Mouse (Mus musculus) Muller cell, postnatal 12 days (primary cell): ENCODE measurements around the gene Dusp7.
A peak's percentile ranks its signal among the peaks of the same experiment; 100 is the strongest.

ENCODE experiments used
- DNase-seq: peaks from one replicate; pipeline ENCODE4 v3.0.0-alpha.2; 2015; ENCODE audit errors: inconsistent ontology term

The Dusp7 gene

DNA sequence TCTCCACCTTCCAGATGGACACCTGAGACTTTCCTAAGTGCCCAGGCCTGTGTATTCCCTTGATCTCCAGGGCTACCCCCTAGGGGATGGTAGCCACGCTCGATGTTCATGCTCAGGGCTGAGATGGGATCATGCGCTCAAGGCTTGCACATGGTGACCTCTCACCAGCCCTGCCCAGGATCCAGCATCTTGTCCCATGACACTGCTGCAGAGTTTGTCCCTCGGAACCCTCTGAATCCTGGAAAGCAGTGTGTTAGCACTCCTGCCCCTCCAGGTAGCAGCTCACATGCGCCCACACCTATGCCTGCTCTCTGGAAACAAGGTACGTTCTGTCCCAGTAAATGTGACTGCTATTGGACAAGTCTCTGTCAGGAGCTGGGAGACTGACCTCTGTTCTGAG is 13.6 kb upstream of the Dusp7 start:
- DNase-seq, result no peak

DNA sequence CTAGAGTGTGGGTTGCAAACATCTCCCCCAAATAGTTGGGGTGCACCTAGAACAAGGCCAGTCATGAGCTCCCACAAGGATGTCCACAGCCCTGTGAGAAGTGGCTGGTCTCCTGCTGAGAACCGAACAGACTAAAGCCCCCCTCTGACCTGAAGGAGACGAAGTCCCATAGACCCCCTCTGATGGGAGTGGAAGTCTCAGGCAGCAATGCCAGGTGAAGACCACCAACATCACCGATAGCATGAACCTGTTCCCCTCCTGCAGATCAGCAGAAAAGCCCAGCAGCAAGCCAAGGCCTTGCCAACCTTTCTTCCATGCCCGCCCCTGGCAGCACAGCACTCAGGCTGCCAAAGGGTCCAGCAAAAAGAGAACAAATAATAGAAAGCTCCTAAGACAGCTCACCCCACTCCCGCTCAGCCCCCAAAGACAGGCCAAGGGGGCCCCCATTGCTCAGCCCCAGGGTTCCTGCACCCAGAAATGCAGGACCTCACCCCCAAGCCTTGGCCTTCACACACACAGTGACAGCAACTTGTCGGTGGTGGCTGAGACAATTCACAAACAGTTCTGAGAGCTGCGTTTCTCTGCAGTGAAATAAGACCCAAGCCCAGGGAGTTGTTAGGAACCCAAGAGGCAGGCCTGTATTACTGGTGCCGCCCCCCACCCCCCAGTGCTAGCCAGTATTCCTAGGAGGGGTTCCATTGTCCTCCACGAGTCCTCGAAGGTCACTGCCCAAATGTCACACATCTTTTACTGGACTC is 13.0 kb upstream of the Dusp7 start:
- no peak for DNase-seq

GRCm38 (mm10) chr9:106355975-106356286 is 12.5 kb upstream of the Dusp7 start:
- DNase-seq, result no peak

GRCm38 (mm10) chr9:106356323-106356844 is 12.0 kb upstream of the Dusp7 start:
- DNase-seq, result no peak

DNA sequence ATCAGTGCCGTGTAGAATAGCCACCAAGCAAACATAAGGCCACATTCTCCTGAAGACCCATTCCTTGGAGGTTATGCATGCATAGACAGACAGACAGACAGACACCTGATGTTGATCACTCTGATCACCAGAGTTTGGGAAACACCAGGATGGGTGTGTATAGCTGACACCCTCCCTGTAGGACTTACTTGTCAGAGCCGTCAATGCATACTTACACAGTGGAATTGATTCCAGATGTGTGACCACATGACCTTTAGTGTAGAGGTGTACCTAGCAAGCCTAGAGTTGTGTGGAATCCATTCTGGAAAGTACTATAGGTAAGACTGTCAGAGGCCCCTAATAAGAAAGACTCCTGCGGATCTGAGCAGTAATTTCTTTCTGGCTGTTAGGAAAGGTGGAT is 11.3 kb upstream of the Dusp7 start:
- no peak for DNase-seq

DNA sequence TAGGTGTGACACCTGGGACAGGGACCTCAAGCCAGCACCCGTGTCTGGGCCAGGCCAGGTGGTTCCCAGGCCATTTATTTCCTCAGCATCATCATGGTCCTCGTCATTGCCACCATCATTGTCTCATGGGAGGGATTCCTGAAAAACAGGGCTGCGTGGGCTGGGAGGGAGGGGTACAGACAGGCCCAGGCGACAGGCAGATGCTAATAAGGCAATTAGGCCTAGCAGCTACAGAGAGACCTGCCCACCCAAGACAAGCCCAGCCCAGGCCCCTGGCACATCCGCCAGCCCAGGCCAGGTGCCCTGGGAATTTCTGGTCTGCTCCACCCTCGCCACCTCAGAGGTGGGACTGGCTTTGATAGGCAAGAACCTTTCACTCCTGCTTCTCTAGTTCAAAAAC is 9.1 kb upstream of the Dusp7 start:
- no peak for DNase-seq

DNA sequence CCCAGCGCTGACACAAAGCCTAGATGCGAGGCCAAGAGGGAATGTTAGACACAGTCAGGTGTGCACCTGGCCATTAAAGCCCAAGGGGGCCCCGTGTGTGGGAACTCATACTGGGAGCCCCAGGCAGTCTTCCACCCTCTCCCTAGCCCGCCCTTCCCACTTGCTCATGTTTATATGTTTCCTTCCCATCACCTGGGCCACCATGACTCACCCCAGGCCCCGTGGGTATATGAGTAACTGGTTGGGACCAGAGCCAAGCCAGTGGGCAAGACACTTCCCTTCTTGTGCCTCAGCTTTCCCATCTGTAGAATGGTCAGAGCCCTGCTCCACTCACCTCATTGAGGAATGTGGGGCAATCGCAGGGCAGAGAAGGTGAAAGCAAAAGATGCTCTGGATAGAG is 7.3 kb upstream of the Dusp7 start:
- DNase-seq, result peak; percentile 50

DNA sequence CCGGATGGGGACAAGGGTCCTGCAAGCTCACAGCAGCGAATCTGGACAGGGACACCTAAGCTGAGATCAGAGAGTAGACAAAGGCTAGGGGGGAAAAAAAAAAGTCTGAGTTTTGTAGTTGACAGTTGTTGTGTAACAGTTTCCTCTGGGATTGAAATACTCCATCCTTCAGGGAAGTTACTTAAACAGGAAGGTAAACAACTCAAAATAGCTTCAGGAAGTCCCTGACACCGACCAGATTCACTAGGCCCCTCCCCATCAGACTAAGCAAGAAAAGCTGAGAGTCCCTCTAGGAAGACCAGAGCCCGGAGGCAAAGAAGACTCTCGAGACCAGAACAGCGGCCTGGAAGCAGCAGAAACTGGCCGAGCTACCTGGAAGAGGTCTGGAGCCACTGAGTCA is 3.1 kb upstream of the Dusp7 start:
- no peak for DNase-seq

- DNase-seq, result no peak
Measured at GRCm38 (mm10) chr9:106366188-106366587, 2.2 kb upstream of the Dusp7 start.

DNA sequence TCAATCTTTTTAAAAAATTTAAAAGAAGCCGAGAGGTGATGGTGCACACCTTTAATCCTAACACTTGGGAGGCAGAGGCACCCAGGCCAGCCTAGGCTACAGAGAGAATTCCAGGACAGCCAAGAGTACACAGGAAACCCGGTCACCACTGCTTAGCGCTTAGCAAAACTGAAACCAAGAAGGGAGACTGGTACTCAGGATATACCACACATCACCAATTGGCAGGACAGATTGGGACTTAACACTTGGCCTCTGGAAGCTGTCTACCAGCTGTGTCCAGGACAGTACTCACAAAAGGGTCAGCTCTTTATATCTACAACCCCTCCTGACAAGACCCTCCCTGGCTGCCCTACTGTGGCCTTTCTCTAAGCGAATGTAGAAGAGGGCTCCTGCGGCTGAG is 1.4 kb upstream of the Dusp7 start:
- peak; percentile 33 for DNase-seq

GRCm38 (mm10) chr9:106367592-106368111 is 780 bp upstream of the Dusp7 start:
- DNase-seq, result peak; percentile 98

GRCm38 (mm10) chr9:106368831-106369501 is 534 bp downstream of the Dusp7 start:
- peak; percentile 77 for DNase-seq

- peak; percentile 68 for DNase-seq
Measured at GRCm38 (mm10) chr9:106369801-106370485, 1.5 kb downstream of the Dusp7 start.

DNA sequence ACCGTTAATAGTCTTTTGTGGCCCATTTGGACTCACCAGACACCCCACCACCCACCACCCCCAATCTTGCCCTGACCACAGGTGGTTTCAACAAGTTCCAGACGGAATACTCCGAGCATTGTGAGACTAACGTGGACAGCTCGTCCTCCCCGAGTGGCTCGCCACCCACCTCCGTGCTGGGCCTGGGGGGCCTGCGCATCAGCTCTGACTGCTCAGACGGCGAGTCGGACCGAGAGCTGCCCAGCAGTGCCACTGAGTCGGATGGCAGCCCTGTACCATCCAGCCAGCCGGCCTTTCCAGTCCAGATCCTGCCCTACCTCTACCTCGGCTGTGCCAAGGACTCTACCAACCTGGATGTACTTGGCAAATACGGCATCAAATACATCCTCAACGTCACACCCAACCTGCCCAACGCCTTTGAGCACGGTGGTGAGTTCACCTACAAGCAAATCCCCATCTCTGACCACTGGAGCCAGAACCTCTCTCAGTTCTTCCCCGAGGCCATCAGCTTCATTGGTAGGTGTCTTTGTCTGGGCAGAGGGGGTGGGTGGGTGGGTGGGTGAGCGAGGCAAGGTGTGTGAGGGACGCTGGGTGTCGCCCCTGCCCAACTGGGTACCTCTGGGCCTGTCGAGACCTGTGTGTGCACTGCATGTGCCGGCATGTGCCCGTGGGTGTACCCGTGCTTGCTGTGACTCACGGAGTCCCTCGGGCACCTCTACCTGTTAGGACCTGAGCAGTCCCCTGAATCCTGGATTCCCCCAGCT is 2.4 kb downstream of the Dusp7 start:
- no peak for DNase-seq

GRCm38 (mm10) chr9:106371384-106371671 is 2.9 kb downstream of the Dusp7 start:
- DNase-seq, result no peak

DNA sequence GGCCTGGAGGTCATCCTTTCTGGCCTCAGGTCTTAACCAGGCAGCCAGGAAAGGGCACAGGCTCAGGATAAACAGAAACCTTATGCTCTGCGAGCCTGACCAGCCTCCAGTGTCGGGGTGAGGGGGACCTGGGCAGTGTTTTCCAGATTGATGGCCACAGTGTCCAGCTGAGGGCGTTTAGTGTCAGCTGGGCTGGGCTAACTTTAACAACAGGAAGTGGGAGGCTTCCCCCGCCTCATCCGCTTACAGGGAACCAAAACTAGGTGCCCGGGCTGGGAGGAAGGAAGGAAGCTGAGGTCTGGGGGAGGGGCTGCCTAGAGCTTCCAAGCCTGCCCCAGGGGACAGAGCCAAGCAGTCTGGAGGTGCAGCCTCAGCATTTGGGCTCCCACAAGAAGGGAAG is 3.3 kb downstream of the Dusp7 start:
- DNase-seq, result peak; percentile 47

DNA sequence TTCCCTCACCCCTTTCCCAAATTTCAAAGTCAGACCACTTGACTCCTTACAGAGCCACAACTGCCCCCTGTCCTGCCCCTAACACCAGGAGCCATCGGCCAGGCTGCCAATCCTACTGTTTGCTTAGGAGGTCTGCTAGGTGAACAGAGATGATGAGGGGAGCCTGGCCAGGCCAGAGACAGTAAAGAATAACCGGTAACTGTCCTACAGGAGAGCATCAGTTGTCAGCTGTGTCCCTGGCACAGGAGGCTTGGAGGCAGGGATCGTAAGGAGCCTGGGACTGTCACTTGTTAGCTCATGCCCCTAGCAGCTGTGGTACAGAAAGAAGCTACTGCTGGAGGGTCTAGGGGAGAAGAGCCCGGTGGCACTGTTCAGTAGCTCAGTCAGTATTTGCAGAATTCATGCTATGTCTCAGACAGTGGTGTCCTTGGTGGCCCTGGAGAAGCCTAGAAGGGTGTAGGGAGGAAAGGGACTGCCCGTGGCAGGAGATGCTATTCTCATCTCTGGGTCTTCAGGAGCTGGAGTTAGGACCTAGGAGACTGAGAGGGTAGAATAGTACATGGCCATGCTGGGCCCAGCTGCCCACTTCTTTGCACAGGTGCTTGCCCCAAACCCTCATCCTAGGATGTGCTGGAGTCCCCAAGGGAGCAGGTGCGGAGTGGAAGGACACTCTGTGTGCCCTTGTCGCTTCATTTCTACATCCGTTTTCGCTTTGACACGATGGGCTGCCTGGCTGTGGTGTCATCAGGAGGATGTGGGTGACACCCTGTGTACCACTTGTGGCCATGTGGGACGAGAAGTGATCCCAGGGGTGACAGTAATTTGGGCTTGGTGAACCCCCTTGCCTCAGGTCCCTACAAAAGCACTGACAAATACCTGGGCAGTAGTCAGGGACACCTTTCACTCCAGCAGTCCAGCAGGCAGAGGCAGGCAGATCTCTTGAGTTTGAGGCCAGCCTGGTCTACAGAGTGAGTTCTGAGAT is 4.3 kb downstream of the Dusp7 start:
- no peak for DNase-seq

- DNase-seq, result no peak
Measured at GRCm38 (mm10) chr9:106373973-106374372, 5.5 kb downstream of the Dusp7 start.

DNA sequence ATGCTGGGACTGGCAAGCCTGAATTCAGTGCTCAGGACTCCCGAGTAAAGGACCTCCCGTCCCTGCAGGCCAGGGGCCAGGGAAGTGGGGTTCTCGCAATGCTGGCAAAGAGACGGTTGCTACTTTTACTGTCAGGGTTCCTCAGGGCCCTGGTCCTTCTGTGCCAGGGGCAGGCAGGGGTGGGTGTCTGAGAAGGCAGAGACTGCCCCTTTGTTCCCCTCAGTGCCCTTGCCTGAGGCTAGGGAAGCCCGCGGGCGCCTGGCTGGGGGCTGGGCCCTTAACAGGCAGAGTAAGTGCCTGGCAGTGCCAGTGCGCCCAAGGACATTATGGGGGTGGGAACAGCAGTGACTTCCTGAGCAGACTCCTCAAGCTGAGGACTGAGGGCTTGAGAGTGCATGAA is 8.8 kb downstream of the Dusp7 start:
- DNase-seq, result no peak

GRCm38 (mm10) chr9:106378045-106378444 is 9.6 kb downstream of the Dusp7 start:
- DNase-seq, result peak; percentile 74

DNA sequence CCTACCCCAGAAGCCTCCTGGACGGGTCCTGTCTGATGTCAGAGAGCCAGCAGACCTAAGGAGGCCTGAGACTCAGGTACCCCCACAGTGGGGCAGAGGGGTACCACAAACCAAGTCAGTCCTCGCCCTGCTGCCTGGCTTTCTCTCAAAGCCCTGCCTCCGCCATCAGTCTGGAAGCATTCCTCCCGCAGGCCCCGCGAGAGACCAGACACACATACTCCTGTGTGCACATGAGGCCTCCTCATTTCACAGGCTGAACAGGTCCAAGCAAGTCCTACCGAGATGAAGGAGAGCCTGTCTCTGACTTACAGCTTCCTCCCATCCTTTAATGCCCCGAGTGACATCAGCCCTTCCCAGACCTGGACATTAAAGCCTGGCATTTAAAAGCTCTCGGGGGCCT is 10.3 kb downstream of the Dusp7 start:
- DNase-seq, result no peak
